Mouse (Mus musculus): ENCODE data around the gene Vwc2.

DNA sequence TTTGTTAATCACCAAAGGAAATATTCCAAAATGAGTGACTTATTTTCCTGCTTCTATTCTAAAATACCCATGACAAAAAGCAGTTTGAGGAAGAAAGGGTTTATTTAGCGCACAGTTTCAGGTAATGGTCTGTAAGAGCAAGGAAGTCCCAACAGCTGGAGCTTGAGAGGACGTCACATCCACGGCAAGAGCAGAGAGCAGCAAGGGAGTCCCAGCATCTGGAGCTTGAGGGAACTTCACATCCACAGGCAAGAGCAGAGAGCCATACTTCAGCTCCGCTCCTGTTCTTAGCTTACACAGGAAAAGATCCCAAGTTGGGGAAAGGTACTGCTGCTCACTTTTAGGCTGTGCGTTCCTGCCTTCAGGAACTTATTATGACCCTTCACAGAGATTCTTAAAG is 15.0 kb upstream of the Vwc2 start:
- TF ChIP-seq CTCF (IDR thresholded peaks at IDR 0.05; ENCODE audit: extremely low read depth, insufficient read length, insufficient replicate concordance, low read depth, low read length), result no peak
- no peak for TF ChIP-seq POLR2A (IDR thresholded peaks at IDR 0.05; ENCODE audit: low read depth, low read length)
